Mouse (Mus musculus) liver, embryonic 16.5 days (tissue): ENCODE measurements around the gene Rps15a. TPM values are rescaled to one million over a fixed set of nuclear protein-coding genes. Genes with fewer than 3 reads are reported as not detected.
A peak's percentile ranks its signal among the peaks of the same experiment; 100 is the strongest.

Experiments used
- ATAC-seq: fragments of 200-750 bp; cut with Nextera tagmentation; 2 replicates; pipeline ENCODE4 v1.8.0; 2017; ENCODE audit warnings: low read depth, mild to moderate bottlenecking, moderate number of reproducible peaks, moderate library complexity
- H3K27ac ChIP-seq: fragments of 300-500 bp; sonication (generic); 2 replicates; pipeline ENCODE4 v1.5.1; 2014; ENCODE audit warnings: mild to moderate bottlenecking, low read length
- H3K27me3 ChIP-seq: fragments of 300-500 bp; sonication (generic); 2 replicates; pipeline ENCODE4 v1.6.1; 2014; ENCODE audit warnings: low read depth, low read length, mixed read lengths; ENCODE audit not compliant: control insufficient read depth, insufficient read depth
- H3K36me3 ChIP-seq: fragments of 300-500 bp; sonication (generic); 2 replicates; pipeline ENCODE4 v1.6.1; 2014; ENCODE audit warnings: mild to moderate bottlenecking; ENCODE audit not compliant: control insufficient read depth, insufficient read depth
- H3K4me1 ChIP-seq: fragments of 300-500 bp; sonication (generic); 2 replicates; pipeline ENCODE4 v1.6.1; 2014; ENCODE audit warnings: low read depth, low read length, mixed read lengths; ENCODE audit not compliant: control insufficient read depth
- H3K4me2 ChIP-seq: fragments of 300-500 bp; sonication (generic); 2 replicates; pipeline ENCODE4 v1.6.1; 2014; ENCODE audit warnings: low read depth, low read length, mixed read lengths
- H3K4me3 ChIP-seq: fragments of 300-500 bp; sonication (generic); 2 replicates; pipeline ENCODE4 v1.5.1; 2014; ENCODE audit warnings: low read depth, mild to moderate bottlenecking, low read length
- H3K9ac ChIP-seq: fragments of 300-500 bp; sonication (generic); 2 replicates; pipeline ENCODE4 v1.6.1; 2014; ENCODE audit warnings: low read depth, low read length
- H3K9me3 ChIP-seq: fragments of 300-500 bp; sonication (generic); replicated peaks from 2 replicates; pipeline ENCODE4 v1.6.1; 2016; ENCODE audit warnings: low read length; ENCODE audit not compliant: control insufficient read depth
- WGBS: fragments of 180-500 bp; shearing (Covaris S2); extraction: QIAGEN DNeasy Blood & Tissue Kit; methylation state at CpG from one replicate; pipeline ENCODE4 v1.1.7; 2014; ENCODE audit not compliant: insufficient replicate concordance; 5-methylcytosine and 5-hydroxymethylcytosine counted together
- polyA plus RNA-seq: library from polyadenylated mRNA; unstranded; fragments of >200 nt; fragmentation: Nextera tagmentation; extraction: Ambion mirVana; gene quantifications from 2 replicates; pipeline ENCODE4 v1.2.1, GENCODE M21; 2015

Gene Rps15a
- polyA plus RNA-seq, 1 experiment from 2014 or later, result 351 TPM

- ATAC-seq, result peak; percentile 98
- peak within 1 kb of the TSS; percentile 92 for H3K4me3 ChIP-seq
- H3K36me3 ChIP-seq, result peaks cover 16% of the 10 kb centered on the region
- H3K27me3 ChIP-seq, result no peaks in the 10 kb centered on the region
- H3K4me1 ChIP-seq, result peaks cover 29% of the 10 kb centered on the region
- H3K9me3 ChIP-seq, result no peaks in the 10 kb centered on the region
- WGBS, result under 1% methylated on average over 39 of the region's 39 CpGs
- H3K4me2 ChIP-seq, result peak within 1 kb of the TSS; percentile 90
- H3K27ac ChIP-seq, result peak within 1 kb of the TSS; percentile 98
- H3K9ac ChIP-seq, result peak within 1 kb of the TSS; percentile 93
Measured at GRCm38 (mm10) chr7:118129430-118130041, 13.5 kb upstream of the Rps15a start, which contains the start of gene Arl6ip1. Arl6ip1 (minus strand) TSS chr7:118129662.

GRCm38 (mm10) chr7:118128925-118129429 is 13.0 kb upstream of the Rps15a start:
- WGBS, result 0% methylated on average over 21 of the region's 21 CpGs
- Histone ChIP-seq H3K36me3 (peaks cover 22% of the 10 kb centered on the region), H3K4me2 (peak overlapping the region; percentile 83), H3K9me3 (no peaks in the 10 kb centered on the region), H3K4me1 (peaks cover 29% of the 10 kb centered on the region), H3K27ac (peak overlapping the region; percentile 96), H3K9ac (peak overlapping the region; percentile 93), H3K27me3 (no peaks in the 10 kb centered on the region), H3K4me3 (peak overlapping the region; percentile 92)
- ATAC-seq, result peak; percentile 26

GRCm38 (mm10) chr7:118126219-118126875 is 10.4 kb upstream of the Rps15a start:
- peaks cover 29% of the 10 kb centered on the region for H3K4me1 ChIP-seq
- no peak for ATAC-seq
- 47% methylated on average over 11 of the region's 11 CpGs for WGBS

GRCm38 (mm10) chr7:118125736-118126135 is 9.7 kb upstream of the Rps15a start:
- peaks cover 49% of the 10 kb centered on the region for H3K36me3 ChIP-seq
- ATAC-seq, result no peak
- no peaks in the 10 kb centered on the region for H3K9me3 ChIP-seq
- H3K4me2 ChIP-seq, result no peak overlapping the region
- no peak overlapping the region for H3K4me3 ChIP-seq
- no peak overlapping the region for H3K9ac ChIP-seq
- H3K27me3 ChIP-seq, result no peaks in the 10 kb centered on the region
- H3K4me1 ChIP-seq, result peaks cover 29% of the 10 kb centered on the region
- H3K27ac ChIP-seq, result no peak overlapping the region

More at GRCm38 (mm10) chr7:118126219-118126875, 10.4 kb upstream of the Rps15a start:
- peaks cover 42% of the 10 kb centered on the region for H3K36me3 ChIP-seq
- 0 out of 2 replicates have a peak overlapping the region, but pooled peaks have one; percentile 16 for H3K27ac ChIP-seq
- no peaks in the 10 kb centered on the region for H3K9me3 ChIP-seq
- H3K4me2 ChIP-seq, result peak overlapping the region; percentile 83
- H3K27me3 ChIP-seq, result no peaks in the 10 kb centered on the region
- peak overlapping the region; percentile 26; the same call in 1 of the 2 replicates for H3K9ac ChIP-seq
- peak overlapping the region; percentile 92 for H3K4me3 ChIP-seq

- no peak for ATAC-seq
- H3K4me3 ChIP-seq, result no peak overlapping the region
- H3K27ac ChIP-seq, result no peak overlapping the region
- no peaks in the 10 kb centered on the region for H3K9me3 ChIP-seq
- WGBS, result 93% methylated on average over 4 of the region's 4 CpGs
- peaks cover 25% of the 10 kb centered on the region for H3K4me1 ChIP-seq
- peaks cover 68% of the 10 kb centered on the region for H3K36me3 ChIP-seq
- no peaks in the 10 kb centered on the region for H3K27me3 ChIP-seq
- H3K9ac ChIP-seq, result no peak overlapping the region
- no peak overlapping the region for H3K4me2 ChIP-seq
Measured at GRCm38 (mm10) chr7:118123512-118124411, 7.8 kb upstream of the Rps15a start.

- no peak overlapping the region for H3K4me2 ChIP-seq
- H3K9ac ChIP-seq, result no peak overlapping the region
- whole genome bisulfite sequencing, result 85% methylated on average over 7 of the region's 7 CpGs
- no peak overlapping the region for H3K4me3 ChIP-seq
- peaks cover 76% of the 10 kb centered on the region for H3K36me3 ChIP-seq
- peaks cover 24% of the 10 kb centered on the region for H3K4me1 ChIP-seq
- no peaks in the 10 kb centered on the region for H3K27me3 ChIP-seq
- no peak overlapping the region for H3K27ac ChIP-seq
- H3K9me3 ChIP-seq, result no peaks in the 10 kb centered on the region
- no peak for ATAC-seq
Measured at GRCm38 (mm10) chr7:118122235-118122634, 6.2 kb upstream of the Rps15a start.

- peaks cover 63% of the 10 kb centered on the region for H3K36me3 ChIP-seq
- no peak overlapping the region for H3K27ac ChIP-seq
- no peaks in the 10 kb centered on the region for H3K27me3 ChIP-seq
- no peak overlapping the region for H3K4me3 ChIP-seq
- no peak overlapping the region for H3K4me2 ChIP-seq
- no peaks in the 10 kb centered on the region for H3K9me3 ChIP-seq
- H3K9ac ChIP-seq, result no peak overlapping the region
- WGBS, result 57% methylated on average over 1 of the region's 1 CpGs
- no peak for ATAC-seq
- peaks cover 15% of the 10 kb centered on the region for H3K4me1 ChIP-seq
Measured at GRCm38 (mm10) chr7:118120654-118121053, 4.7 kb upstream of the Rps15a start.

GRCm38 (mm10) chr7:118119946-118120345 is 4.0 kb upstream of the Rps15a start:
- no peaks in the 10 kb centered on the region for H3K27me3 ChIP-seq
- no peak for ATAC-seq
- 77% methylated on average over 5 of the region's 5 CpGs for WGBS
- no peaks in the 10 kb centered on the region for H3K9me3 ChIP-seq
- no peak overlapping the region for H3K4me2 ChIP-seq
- no peak overlapping the region for H3K4me3 ChIP-seq
- H3K36me3 ChIP-seq, result peaks cover 62% of the 10 kb centered on the region
- H3K9ac ChIP-seq, result no peak overlapping the region
- H3K27ac ChIP-seq, result no peak overlapping the region
- H3K4me1 ChIP-seq, result peaks cover 14% of the 10 kb centered on the region
